Mouse (Mus musculus) Patski (cell line): Measurements from ENCODE around the gene Stmn3. TPM values are rescaled to one million over a fixed set of nuclear protein-coding genes. Genes with fewer than 3 reads are reported as not detected.

Source experiments
- ATAC-seq: fragments of 100-300 bp; one replicate; pipeline ENCODE4 v1.8.0; 2021
- CTCF ChIA-PET: fragments of 350-600 bp; sonication (Branson Sonifier 250); formaldehyde crosslinking; loops from one replicate; lab custom pipeline; 2022; ENCODE audit warnings: inconsistent platforms; lab: Charles Lee
- POLR2A ChIA-PET: fragments of 350-600 bp; sonication (Branson Sonifier 250); formaldehyde crosslinking; loops from one replicate; lab custom pipeline; 2022; ENCODE audit warnings: antibody characterized with exemption, inconsistent platforms; lab: Charles Lee
- DNase-seq: peaks from one replicate; pipeline ENCODE4 v3.0.0-alpha.2; 2011; ENCODE audit warnings: low read depth, low spot score
- H3K27me3 ChIP-seq: fragments of 371-371 bp; one replicate; pipeline ENCODE4 v1.5.1; 2021
- CTCF ChIP-seq: fragments of 100-300 bp; IDR thresholded peaks from one replicate; pipeline ENCODE4 v1.5.1; 2021
- in situ Hi-C: fragments of 300-500 bp; cut with MboI; formaldehyde crosslinking; loops from 3 replicates; pipeline ENCODE4 v1.11.1; 2018; ENCODE audit warnings: low pct_unique_long_range_greater_than_20kb, mixed read lengths
- polyA plus RNA-seq: library from polyadenylated mRNA; unstranded; gene quantifications from one replicate; pipeline ENCODE4 v1.2.3, GENCODE M21; 2021

Stmn3 gene
- polyA plus RNA-seq = not detected

- no peak for DNase-seq
- ChIA-PET POLR2A (no interaction called here), CTCF (no interaction called here)
- in situ Hi-C loops = no loop called here
- H3K27me3 ChIP-seq = no peaks in the 10 kb centered on the region
- no peak for TF ChIP-seq CTCF
- no peak for ATAC-seq
Measured at GRCm38 (mm10) chr2:181314080-181314810, at the start of gene Stmn3. Gene Stmn3, minus strand, starts transcription at chr2:181314500.

- DNase-seq (no peak), ATAC-seq (no peak)
- no peaks in the 10 kb centered on the region for H3K27me3 ChIP-seq
- POLR2A ChIA-PET = interaction anchor here (1.2 to 2.2 kb wide), 2 partner anchors 9 to 106 kb away, joined by 3 to 5 read pairs; no protein-coding TSS in a partner anchor
- TF ChIP-seq CTCF = no peak
- in situ Hi-C loops = no loop called here
- CTCF ChIA-PET = no interaction called here
Measured at GRCm38 (mm10) chr2:181363946-181364345, 49.6 kb upstream of the Stmn3 start.

GRCm38 (mm10) chr2:181356780-181357179 lies 42.5 kb upstream of the Stmn3 start:
- TF ChIP-seq CTCF = no peak
- no peaks in the 10 kb centered on the region for H3K27me3 ChIP-seq
- in situ Hi-C loops = no loop called here
- no peak for DNase-seq
- ChIA-PET CTCF (interaction anchor here (1.3 to 1.8 kb wide), 3 partner anchors 9 to 25 kb away, joined by 3 to 4 read pairs (median 4); no protein-coding TSS in a partner anchor), POLR2A (no interaction called here)
- no peak for ATAC-seq

- TF ChIP-seq CTCF = no peak
- no peak for DNase-seq
- ChIA-PET POLR2A (no interaction called here), CTCF (no interaction called here)
- ATAC-seq = no peak
- H3K27me3 ChIP-seq = no peaks in the 10 kb centered on the region
- in situ Hi-C loops = no loop called here
Measured at GRCm38 (mm10) chr2:181342766-181343165, 28.5 kb upstream of the Stmn3 start.

- H3K27me3 ChIP-seq = no peaks in the 10 kb centered on the region
- POLR2A ChIA-PET = no interaction called here
- ATAC-seq = no peak
- CTCF ChIA-PET = interaction anchor here (1.3 kb wide), 1 partner anchor 154 kb away, joined by 3 read pairs; the partner anchor contains the start of gene Ppdpf
- TF ChIP-seq CTCF = no peak
- in situ Hi-C loops = no loop called here
- no peak for DNase-seq
Measured at GRCm38 (mm10) chr2:181340426-181340825, 26.1 kb upstream of the Stmn3 start.

GRCm38 (mm10) chr2:181334023-181334422 lies 19.7 kb upstream of the Stmn3 start:
- TF ChIP-seq CTCF = peak; percentile 76
- H3K27me3 ChIP-seq = no peaks in the 10 kb centered on the region
- CTCF ChIA-PET = interaction anchor here (0.6 to 5.2 kb wide), 13 partner anchors 7 to 345 kb away, joined by 3 to 40 read pairs (median 3); partner anchors contain the start of gene Ppdpf
- peak; percentile 39 for ATAC-seq
- no peak for DNase-seq
- in situ Hi-C loops = loop anchor here (5.0 kb wide), 1 partner anchor 147 kb away; the partner anchor contains the start of gene Ppdpf
- POLR2A ChIA-PET = no interaction called here

- DNase-seq (no peak), ATAC-seq (no peak)
- ChIA-PET CTCF (interaction anchor here (1.5 to 5.2 kb wide), 3 partner anchors 9 to 166 kb away, joined by 3 to 40 read pairs (median 3); partner anchors contain the start of gene Ppdpf), POLR2A (no interaction called here)
- H3K27me3 ChIP-seq = no peaks in the 10 kb centered on the region
- in situ Hi-C loops = loop anchor here (5.0 kb wide), 1 partner anchor 145 kb away; the partner anchor contains the start of gene Ppdpf
- TF ChIP-seq CTCF = no peak
Measured at GRCm38 (mm10) chr2:181332542-181332941, 18.2 kb upstream of the Stmn3 start.

- no peak for ATAC-seq
- in situ Hi-C loops = no loop called here
- H3K27me3 ChIP-seq = no peaks in the 10 kb centered on the region
- CTCF ChIA-PET = interaction anchor here (1.0 to 2.7 kb wide), 2 partner anchors 9 to 30 kb away, joined by 3 to 13 read pairs; no protein-coding TSS in a partner anchor
- TF ChIP-seq CTCF = no peak
- POLR2A ChIA-PET = interaction anchor here (0.8 kb wide), 1 partner anchor 26 kb away, joined by 3 read pairs; no protein-coding TSS in a partner anchor
- no peak for DNase-seq
Measured at GRCm38 (mm10) chr2:181326098-181326497, 11.8 kb upstream of the Stmn3 start.

- POLR2A ChIA-PET = no interaction called here
- CTCF ChIA-PET = interaction anchor here (1.1 kb wide), 1 partner anchor 9 kb away, joined by 4 read pairs; no protein-coding TSS in a partner anchor
- ATAC-seq (no peak), DNase-seq (no peak)
- H3K27me3 ChIP-seq = no peaks in the 10 kb centered on the region
- in situ Hi-C loops = no loop called here
- no peak for TF ChIP-seq CTCF
Measured at GRCm38 (mm10) chr2:181322136-181322535, 7.8 kb upstream of the Stmn3 start.

GRCm38 (mm10) chr2:181320103-181320499 lies 5.8 kb upstream of the Stmn3 start:
- TF ChIP-seq CTCF = no peak
- ATAC-seq (no peak), DNase-seq (no peak)
- ChIA-PET CTCF (interaction anchor here (2.8 kb wide), 1 partner anchor 133 kb away, joined by 11 read pairs; the partner anchor contains the start of gene Ppdpf), POLR2A (no interaction called here)
- no peaks in the 10 kb centered on the region for H3K27me3 ChIP-seq
- in situ Hi-C loops = no loop called here
